Comparison of ENCODE assay signal across 18 mouse cellular contexts in genomic region chr7:73505266-73505665, GRCm38 (mm10). TPM values are rescaled to one million over a fixed set of nuclear protein-coding genes. Genes with fewer than 3 reads are reported as not detected.
DNase-seq lines count a peak whose midpoint lies in the region; ATAC-seq and TF ChIP-seq lines count a peak whose summit lies in the region.
"Had no signal": no experiment of that assay in that cellular context is flagged by ENCODE, and none has a peak within 500 bp of the region (broad histone marks: within the 10 kb centered on the region; RNA-seq: fewer than 3 reads in every experiment).

No protein-coding gene starts in this region.

- H3K36me3 ChIP-seq in lung, embryonic 14.5 days (ENCODE audit: insufficient read depth): peaks cover 96% of the 10 kb centered on the region

- no peak for TF ChIP-seq CTCF in lung, adult 2 months (IDR thresholded peaks at IDR 0.05; ENCODE audit: insufficient read depth, low read length)
- no peak for TF ChIP-seq CTCF in lung, embryonic 14.5 days (IDR thresholded peaks at IDR 0.05; ENCODE audit: low read depth)

- no peaks in the 10 kb centered on the region for H3K27me3 ChIP-seq in lung, embryonic 14.5 days (ENCODE audit: insufficient read depth, low read length)
- H3K27me3 ChIP-seq: embryonic facial prominence, embryonic 12.5 days; heart, embryonic 13.5 days; hindbrain, embryonic 15.5 days had no signal

- no peaks in the 10 kb centered on the region for H3K4me1 ChIP-seq in lung, adult 2 months (ENCODE audit: control insufficient read depth, insufficient read depth, low read length)
- no peaks in the 10 kb centered on the region for H3K4me1 ChIP-seq in lung, embryonic 14.5 days (ENCODE audit: insufficient read depth)
- H3K4me1 ChIP-seq: embryonic facial prominence, embryonic 12.5 days; heart, embryonic 13.5 days; hindbrain, embryonic 15.5 days had no signal

- no peak for TF ChIP-seq POLR2A in lung, adult 2 months (IDR thresholded peaks at IDR 0.05; ENCODE audit: borderline replicate concordance, extremely low read depth, low read depth, low read length)

- no peak overlapping the region for H3K9ac ChIP-seq in lung, embryonic 14.5 days
- H3K9ac ChIP-seq: embryonic facial prominence, embryonic 12.5 days; heart, embryonic 13.5 days; hindbrain, embryonic 15.5 days had no signal

- no peak for ATAC-seq in lung, embryonic 14.5 days (ENCODE audit: insufficient read depth)
- ATAC-seq: forebrain, embryonic 16.5 days; inflammation-experienced regulatory T-cells, adult 6 months had no signal

- no peaks in the 10 kb centered on the region for H3K9me3 ChIP-seq in lung, embryonic 14.5 days (ENCODE audit: low read depth, low read length)
- H3K9me3 ChIP-seq: embryonic facial prominence, embryonic 12.5 days; heart, embryonic 13.5 days; hindbrain, embryonic 15.5 days had no signal

- no peak overlapping the region for H3K4me3 ChIP-seq in lung, adult 2 months (replicated peaks; ENCODE audit: extremely low read depth, low read depth, low read length)
- no peak overlapping the region for H3K4me3 ChIP-seq in lung, embryonic 14.5 days (ENCODE audit: low read depth, low read length)
- H3K4me3 ChIP-seq: embryonic facial prominence, embryonic 12.5 days; gastrocnemius, adult 2 months; heart, embryonic 13.5 days; hindbrain, embryonic 15.5 days had no signal

- H3K27ac ChIP-seq in lung, embryonic 14.5 days (ENCODE audit: low read depth): no peak overlapping the region
- H3K27ac ChIP-seq: embryonic facial prominence, embryonic 12.5 days; gastrocnemius, adult 2 months; heart, embryonic 13.5 days; hindbrain, embryonic 15.5 days had no signal

- peak; percentile 49 to 60 for DNase-seq in lung, adult 18-20 months
- no peak for DNase-seq in lung, adult 2 months
- DNase-seq in lung, embryonic 14.5 days: peak; percentile 30
- DNase-seq in lung, postnatal 14 days: peak; percentile 42
- DNase-seq in frontal cortex, adult 2 months (ENCODE audit: extremely low spot score in 1 of 2, low spot score in 1 of 2): no peak
- DNase-seq in spleen, adult 12 weeks (ENCODE audit: low spot score): no peak
- DNase-seq: adrenal gland, adult 8-10 months; adrenal gland, postnatal 36 days; cerebellum, adult 11-12 months; cerebellum, adult 9-10 months; gastrocnemius, adult 2 months; gastrocnemius, postnatal 25 days; heart, postnatal 36 days had no signal

- no peak overlapping the region for H3K4me2 ChIP-seq in lung, embryonic 14.5 days
- H3K4me2 ChIP-seq: embryonic facial prominence, embryonic 12.5 days; heart, embryonic 13.5 days; hindbrain, embryonic 15.5 days had no signal

- 62% methylated on average over 6 of the region's 6 CpGs for WGBS in lung, adult 2 months
- WGBS in lung, embryonic 14.5 days: 86% methylated on average over 6 of the region's 6 CpGs

RNA-seq across cellular contexts. Expression of gene Chd2, which starts 36.4 kb away (rescaled TPM):
- 41.0 and 48.5 TPM in 2 replicates for polyA plus RNA-seq in lung, adult 2 months (2012; rRNA removed)
- polyA plus RNA-seq in lung, embryonic 14.5 days (2014; fragmentation: Nextera tagmentation; extraction: Ambion mirVana): 58.7 and 62.1 TPM in 2 replicates
- polyA plus RNA-seq in frontal cortex, adult 2 months (2012; rRNA removed): 34.3 and 37.0 TPM in 2 replicates

Comparison
In these comparisons a context has a peak if more than half of its experiments do, and no peak if none do; other contexts are left out.
1. DNase-seq: peak in lung, adult 18-20 months (2 of 2), lung, embryonic 14.5 days (single experiment) and lung, postnatal 14 days (single experiment); none in lung, adult 2 months (single experiment), frontal cortex, adult 2 months (0 of 2) and spleen, adult 12 weeks (single experiment).